Mouse (Mus musculus) cerebellum, adult 11 months (tissue): Measurements from ENCODE around the gene Fn1.
A peak's percentile ranks its signal among the peaks of the same experiment; 100 is the strongest.

Source experiments
- DNase-seq: peaks from one replicate; pipeline ENCODE4 v3.0.0; 2022

The Fn1 gene

DNA sequence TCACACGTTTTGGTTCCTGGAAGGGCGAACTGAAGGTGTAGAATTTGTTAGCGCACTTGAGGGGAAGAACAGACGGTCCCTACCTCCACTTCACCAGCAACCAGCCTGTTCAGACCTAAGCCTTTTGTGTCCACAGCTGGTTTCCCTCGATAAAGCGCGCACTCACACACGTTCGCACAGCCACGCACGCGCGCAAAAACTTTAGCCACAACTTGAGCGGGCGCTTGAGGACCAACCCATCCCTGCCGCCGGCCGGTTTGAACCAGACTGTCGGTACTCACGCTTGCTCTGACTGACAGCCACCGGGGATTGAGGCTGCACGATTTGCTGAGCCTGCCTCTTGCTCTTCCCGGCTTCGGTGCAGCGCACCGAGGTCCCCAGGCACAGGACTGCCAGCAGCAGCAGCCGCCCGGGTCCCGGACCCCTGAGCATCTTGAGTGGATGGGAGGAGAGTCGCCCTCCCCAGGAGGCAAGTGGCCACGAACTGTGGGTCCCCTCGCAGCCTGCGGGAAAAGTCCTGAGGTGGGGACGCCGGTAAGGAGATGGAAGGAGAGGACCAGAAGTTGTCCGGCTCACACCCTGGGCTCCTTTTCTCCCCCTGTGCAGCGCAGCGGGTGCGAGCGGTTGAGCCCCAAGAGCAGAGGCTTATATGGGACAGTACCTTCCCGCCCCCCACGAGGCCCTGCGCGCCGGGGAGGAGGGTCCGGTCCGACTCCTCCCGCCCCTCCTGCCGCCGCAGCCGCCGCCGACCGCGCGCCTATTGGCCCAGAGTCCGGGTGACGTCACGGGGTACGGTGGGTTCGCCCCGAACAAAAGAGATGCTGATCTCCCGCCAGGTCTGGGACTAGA, at the start of gene Fn1:
Gene Fn1, minus strand, starts transcription at position 650 of the 849 bp plus-strand sequence.
- DNase-seq, result peak; percentile 7

DNA sequence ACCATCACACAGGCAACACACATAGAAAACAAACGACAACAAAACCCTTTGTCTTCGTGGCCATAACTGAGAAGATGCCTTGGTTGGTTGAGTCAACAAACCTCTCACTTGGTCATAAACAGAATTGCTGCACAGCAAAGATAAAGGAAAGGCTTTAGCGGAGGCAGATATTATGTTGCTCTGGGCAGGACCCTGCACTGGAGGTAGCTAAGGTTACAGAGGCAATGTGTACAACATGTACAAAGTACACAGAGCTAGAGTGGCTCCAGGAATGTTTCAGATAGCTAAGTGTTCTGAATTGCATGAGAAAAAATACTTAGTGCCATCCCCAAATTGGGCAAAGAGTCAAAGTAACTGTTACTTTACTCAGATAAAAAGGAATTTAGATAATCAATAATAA, 43.1 kb upstream of the Fn1 start:
- no peak for DNase-seq

DNA sequence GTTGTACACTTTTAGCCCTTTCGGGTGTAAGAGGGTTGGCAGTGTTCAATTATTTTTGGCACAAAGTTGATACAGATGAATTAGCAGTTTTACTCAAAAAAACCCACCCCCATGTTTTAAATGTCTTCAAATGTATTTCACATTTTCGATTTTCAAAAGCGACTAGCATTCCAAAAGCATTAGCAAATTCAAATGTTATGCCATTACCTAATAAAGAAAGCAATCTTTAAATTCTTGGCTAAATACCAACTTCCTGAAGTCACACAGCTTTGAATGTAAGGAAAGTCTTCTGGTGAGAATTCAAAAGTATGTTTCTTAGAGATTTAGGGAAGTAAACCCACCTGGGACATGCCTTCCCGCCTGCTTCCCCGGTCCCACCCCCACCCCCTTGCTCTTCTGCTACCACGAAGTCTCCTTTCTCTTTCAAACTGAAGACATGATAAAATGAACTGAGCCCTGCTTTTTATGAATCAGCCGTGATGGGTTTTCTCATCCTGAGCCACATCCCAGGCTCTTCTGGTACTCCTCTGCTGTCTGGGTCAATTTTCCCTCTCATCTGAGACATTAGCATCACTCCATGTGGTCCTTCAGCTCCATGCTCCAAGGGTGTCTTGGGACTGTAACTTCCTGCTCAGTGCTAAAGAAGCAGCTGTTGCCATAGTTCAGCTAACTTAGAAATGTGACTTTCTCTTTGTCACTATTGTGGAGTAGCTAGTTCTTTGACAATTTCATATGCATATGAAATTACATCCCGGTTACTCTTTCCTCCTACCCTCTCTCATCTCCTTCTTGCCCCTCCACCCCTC, 38.7 kb upstream of the Fn1 start:
- DNase-seq, result no peak

DNA sequence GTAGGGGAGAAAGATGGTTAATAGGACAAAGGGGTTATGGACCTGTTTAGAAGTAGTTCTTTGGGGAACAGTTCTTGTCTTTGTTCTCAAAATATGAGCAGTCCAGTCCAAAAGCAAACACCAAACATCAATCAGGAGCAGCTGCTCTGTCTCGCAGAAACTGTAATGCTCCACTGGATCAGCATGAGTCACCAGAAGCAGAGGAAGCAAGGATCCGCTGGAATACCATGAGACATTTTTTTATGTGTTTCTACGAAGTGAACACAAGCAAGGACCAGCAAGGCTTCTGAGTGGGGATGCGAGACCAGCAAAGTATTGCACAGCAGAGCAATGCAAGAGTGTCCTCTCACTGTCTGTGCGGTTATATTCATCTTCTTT, 35.9 kb upstream of the Fn1 start:
- no peak for DNase-seq

DNA sequence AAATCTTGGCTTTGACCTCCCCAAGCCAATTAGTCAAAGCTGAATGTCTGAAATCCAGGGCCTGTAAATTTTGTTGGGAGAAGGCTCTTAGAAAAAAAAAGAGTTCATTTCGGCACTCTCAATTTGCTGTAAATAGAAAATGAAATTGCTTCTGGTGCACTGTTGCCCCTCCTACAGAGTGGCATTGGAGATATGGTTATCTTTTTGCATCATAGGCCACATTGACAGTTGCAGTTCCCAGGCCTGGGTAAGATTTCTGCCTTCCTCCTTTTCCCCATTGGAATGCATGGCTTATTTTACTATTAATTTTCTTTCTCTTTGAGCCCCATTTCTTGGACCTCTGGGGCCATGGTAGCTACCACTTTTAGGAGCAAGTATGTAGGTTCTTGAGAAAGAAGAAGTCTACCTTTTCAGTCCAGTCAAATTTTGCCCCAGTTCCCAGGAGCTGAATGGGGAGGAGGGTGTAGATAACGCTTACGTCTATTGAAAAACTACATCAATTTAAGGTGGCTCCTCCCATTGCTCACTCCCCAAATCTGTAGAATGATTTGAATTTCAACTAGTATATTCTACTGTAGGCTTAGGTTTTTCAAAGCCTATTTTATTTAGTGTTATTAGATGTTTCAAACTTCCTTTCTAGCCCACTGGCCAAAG, 35.4 kb upstream of the Fn1 start:
- DNase-seq, result no peak

DNA sequence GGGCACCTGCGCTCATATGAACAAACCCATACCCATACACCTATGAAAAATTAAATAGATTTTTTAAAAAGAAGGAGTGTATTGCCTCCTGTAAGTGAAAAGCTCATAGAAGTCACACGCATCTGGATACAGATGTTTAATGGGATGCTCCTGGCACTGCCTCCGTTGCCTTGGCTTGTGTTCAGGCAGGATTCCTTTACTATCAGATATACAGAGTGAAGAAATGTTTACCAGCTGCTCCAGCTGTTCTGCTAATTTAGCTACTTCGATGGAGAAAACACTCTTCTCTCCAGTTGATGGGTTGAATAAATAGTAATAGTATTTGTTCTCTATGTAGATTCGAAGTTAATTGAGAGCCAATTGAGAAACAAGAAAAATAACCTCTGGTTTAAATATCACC, 33.8 kb upstream of the Fn1 start:
- DNase-seq, result no peak

DNA sequence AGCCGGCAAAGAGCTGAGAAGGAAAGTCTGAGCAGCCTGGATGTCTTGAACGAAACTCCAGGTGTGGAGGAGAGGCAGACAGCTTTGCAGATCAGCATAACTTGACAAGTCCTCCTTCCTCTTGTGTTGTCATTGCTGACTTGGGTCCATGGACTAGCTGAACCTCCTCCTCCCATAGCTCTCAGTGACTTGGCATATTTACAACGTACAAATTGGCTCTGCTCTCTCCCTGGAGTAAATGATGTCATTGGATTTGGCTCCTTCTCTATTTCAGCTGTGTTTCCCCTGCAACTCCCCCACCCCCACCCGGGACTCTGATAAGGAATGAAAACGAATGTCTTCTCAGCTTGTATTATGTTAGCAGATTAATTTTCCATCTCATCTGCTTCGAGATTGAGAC, 30.7 kb upstream of the Fn1 start:
- no peak for DNase-seq

DNA sequence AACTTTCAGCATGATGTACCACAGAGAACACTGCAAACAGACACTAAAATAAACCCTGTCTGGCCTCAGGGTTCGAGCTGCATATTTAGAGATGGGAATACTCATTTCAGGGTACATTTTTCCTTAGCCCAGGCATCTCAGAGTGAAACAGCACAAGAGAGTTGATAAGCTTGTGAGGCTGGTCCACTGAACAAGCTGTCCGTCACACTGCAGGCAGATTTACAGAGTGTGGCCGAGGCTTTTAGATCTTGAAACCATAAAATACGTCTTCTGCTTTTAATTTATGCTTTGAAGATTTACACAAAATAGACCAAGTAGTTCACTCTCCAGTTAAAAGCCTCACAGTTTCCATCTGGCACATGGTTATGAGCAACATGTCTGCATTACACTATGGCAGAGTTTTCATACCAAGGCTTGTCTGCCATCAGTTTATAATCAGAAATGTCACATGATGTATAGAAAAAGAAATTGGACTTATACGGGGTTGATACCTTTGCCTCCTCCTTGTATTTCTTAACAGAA, 29.3 kb upstream of the Fn1 start:
- DNase-seq, result no peak

DNA sequence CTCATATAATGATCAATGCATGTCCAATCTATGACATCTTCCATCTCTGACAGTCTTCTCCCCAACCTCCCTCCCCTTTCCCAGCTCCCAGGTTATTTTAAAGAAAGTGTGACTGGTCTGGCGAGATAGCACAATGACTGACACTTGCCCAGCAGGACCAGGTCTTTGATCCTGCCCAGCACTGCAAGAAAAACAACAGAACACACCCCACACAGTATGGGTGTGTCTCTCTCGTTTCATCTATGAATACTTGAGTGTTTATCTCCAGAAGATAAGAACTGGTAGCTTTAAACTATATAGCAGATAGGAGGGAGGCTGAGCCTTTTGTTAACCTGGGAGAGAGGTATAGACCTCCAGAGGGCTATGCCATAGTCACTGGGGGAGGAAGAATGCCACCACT, 28.3 kb upstream of the Fn1 start:
- no peak for DNase-seq

DNA sequence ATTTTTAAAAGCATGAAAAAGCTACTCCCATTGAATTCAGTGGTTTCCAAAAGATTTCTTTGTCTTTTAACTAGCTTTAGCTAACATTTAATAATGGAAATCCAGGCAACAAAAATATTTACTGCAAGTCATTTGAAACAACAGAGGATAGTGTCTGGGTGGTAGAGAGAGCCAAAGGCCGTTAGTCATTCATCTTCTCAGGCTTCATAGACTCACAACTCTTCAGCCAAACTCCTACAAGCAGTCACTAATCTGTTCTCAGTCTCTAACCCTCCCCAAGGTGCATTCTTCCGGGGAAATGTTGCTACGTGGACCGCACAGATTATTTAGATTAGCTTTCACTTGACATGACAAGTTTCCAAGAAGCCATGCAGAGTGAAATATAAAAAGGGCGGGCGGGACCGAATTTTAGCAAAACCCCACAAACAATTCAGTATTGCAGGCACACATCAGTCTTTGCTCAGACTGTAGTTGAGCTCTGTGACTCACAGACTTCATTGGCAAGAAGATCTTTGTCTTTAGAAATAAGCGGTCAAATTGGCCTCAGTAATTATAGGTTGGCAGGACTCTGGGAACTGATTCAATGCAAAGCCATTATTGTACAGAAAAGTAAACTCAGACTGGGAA, 27.2 kb upstream of the Fn1 start:
- DNase-seq, result no peak

DNA sequence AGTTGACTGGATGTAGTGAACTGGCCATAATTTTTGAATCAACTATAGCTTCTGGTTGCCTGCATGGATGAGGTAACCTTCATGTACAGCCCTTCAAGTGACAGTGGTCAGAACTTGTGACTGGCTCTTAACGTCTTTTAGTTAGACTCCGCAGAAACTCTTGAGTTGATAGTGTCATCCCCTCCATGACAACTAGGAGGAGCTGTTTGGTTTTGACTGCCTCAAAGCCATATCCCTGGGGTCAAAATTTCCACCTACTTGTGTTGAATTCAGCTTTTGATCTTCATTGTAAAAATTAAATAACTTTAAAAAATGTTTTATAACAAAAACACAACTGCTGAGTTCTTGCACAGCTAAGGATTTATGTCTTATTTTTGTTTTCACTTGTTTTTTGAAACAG, 22.4 kb upstream of the Fn1 start:
- no peak for DNase-seq

DNA sequence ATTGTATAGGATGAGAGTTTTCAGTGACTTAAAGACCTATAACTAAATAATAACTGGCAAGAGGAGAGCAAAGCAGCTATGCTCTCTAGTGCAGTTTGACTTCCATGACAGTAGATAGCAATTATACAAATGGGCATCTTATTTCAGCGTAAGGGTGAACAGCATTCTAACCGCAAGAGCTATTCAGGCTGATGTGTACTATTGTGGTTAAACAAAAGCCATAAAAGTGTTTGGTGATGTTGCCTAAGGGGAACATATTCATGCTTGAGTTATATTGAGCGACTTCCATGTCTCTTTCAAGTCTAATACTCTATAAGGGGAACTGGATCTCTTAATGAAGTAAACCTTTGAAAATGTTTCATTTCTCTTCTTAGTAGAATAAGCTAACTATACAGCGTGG, 21.3 kb upstream of the Fn1 start:
- DNase-seq, result no peak

DNA sequence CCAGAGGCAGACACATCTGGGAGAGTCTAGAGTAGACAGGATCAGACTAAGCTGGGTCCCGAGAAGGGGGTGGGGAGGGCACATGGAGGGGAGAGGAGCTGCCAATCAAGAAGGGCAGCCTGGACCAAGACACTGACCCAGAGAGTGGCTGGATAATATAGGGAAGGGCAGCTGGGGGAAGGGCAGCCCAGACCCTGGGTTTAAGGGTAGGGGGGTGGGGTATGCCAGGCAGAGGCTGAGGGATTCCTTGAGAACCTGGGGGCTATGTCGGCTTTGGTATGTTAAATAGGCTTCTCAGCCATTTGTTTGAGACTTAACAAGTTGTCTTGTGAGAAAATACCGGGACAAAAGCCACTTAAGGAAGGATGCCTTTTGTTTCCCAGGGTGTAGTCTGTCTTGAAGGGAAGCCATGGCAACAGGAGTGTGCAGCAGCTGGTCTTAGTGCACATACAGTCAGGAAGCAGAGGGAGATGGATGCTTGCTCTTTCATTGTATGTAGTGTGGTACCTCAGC, 20.5 kb upstream of the Fn1 start:
- no peak for DNase-seq

DNA sequence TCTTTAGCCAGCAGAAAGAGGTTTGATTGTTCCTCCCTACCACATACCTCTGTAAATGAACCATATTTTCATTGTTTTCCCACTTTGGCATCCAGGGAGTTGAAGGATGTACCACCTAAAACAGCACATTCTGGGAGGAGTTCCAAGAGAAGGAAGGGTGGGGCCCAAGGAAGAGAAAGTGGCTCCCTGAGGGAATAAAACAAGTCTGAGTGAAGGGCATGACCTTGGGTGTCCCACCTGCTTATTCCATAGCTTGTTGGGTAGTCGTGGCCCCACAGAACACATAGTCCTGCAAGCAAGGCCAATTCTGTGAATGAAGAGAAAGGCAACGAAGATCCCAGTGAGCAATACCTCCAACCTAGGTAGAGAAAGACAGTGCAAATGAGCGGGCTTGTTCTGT, 19.3 kb upstream of the Fn1 start:
- no peak for DNase-seq

DNA sequence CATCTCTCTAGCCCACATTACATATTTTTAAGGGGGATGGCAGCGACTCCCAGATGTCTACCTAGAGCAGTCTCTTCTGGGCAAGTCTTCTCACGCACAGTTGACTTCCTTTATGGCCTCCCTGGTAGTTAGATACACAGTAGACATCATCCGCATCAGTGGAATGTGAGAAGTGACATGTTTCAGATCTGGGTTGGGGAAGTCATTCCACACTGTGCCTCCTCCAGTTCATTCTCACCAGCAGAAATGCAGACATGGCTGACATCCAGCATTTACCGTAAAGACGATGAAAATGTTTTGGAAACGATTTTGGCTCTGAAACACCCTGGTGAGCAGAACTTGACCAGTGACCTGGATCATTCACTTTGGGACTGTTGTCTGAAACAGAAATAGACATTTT, 10.2 kb upstream of the Fn1 start:
- DNase-seq, result no peak

DNA sequence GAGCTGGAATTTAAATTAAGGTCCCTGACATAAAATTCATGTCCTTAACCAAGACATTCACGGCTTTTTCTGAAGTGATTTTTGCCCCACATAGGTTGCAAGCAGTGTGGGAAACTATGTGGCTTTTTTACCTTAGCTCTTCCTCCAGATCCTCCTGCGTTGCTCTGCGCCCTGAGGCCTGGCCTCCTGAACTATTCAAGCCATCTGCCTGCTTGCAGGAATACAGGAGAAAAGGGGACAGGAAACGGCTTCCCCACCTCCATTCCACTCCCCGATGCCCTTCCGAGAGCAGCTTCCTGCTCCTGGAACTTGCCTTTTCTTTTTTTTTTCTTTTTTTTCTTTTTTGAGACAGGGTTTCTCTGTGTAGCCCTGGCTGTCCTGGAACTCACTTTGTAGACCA, 5.6 kb upstream of the Fn1 start:
- no peak for DNase-seq

DNA sequence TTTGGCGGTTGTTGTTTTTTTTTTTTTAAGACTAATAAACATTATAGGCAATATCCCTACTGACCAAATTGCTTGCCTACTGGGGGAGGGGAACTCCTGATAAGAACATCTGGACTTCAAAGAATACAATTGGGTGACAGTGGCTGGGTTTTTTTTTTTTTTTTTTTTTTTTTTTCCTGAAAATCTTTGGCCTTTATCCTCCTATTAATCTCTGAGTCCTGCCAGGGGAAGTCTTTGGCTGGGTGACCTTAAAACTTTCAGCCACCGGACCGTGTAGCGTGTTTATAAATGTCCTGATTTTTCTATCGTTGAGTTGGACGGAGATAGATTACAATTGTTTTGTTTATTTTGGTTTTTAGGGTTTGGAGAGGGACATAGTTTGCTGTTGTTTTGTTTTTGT, 3.3 kb upstream of the Fn1 start:
- DNase-seq, result no peak

DNA sequence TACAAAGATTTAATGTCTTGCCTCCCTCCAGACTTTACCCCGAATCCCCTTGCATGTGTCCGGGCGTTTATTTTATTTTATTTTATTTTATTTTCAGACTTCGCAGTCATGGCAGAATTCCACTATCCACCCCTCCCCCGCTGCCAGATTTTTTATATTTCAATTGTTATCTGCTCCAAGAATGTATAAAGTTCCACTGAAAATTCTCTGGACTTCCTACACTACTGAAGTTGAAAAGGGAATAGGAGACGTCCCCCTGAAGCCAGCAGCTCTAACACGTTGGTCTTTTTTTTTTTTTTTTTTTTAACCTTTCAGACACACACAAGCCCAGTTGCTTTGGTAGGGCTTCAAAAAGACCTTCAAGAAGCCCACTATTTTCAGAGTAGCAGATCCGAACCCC, 1.2 kb upstream of the Fn1 start:
- no peak for DNase-seq

DNA sequence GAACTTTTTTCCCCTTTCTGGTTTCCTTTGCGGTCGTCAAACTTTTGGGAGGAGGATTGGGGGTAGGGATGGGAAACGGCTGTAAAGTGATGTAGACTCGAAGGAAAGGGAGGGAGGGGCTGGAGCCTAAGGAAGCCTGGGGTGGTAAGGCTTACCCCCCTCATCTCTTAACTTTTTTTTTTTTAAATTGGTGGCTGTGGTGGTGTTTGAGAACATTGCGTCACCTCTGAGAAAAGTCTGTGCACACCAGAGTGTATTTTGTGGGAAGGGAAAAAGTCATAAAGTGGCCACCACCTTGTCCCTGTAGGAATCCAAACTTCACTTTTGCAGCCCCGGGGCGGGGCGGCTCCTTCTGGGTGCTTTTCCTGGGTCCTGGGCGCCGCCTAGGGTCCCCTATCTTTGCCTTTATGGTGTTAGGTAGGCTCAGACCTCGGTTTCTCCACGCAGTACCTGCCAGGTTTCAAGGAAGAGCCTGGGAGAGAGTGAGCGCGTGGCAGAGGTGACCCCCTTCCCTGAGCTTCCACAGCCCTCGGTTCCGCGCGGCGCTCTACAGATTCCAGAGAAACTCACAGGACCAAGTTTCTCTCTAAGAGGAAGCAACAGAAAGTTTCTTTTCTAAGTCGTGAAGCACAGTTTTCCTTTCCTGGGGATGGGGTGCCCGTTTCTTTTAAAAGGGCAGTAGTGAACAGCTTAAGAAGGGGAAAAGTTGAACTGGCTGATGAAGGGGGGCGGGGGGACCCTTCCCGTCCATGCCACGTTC, 580 bp upstream of the Fn1 start:
- DNase-seq, result no peak

DNA sequence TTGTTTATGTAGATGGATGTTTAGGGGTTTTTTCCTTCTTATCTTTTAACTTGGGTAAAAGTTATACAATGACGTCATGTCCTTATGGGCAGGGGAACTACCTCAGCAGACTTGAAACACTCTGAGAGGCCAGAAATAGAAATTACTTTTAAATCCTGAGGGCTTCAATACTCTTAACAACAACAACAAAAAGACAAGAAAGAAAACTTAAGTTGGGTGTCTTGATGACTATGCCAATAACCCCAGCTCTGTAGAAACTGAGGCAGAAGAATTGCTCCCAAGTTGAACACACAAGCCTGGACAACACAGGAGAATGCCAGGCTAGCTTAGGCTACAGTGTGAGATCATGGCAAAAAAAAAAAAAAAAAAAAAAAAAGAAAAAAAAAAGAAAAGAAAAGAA, 1.2 kb downstream of the Fn1 start:
- DNase-seq, result no peak

DNA sequence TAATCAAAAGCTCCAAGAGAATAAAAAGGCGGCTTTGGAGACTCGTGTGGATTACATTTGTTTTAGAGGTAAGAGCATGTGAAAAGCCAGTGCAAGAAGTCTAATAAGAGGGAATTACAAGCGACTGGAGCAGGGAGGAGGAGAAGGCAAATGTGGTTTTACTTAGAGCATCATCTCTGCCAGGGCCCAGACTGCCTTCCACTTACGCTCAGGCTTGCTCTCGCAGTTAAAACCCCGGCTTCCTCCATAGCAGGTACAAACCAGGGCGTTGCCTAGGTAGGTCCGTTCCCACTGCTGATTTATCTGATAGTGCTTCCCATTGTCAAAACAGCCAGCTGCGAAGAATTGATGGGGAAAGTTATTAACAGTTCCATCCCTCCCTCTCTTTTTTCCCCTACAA, 1.7 kb downstream of the Fn1 start:
- no peak for DNase-seq

DNA sequence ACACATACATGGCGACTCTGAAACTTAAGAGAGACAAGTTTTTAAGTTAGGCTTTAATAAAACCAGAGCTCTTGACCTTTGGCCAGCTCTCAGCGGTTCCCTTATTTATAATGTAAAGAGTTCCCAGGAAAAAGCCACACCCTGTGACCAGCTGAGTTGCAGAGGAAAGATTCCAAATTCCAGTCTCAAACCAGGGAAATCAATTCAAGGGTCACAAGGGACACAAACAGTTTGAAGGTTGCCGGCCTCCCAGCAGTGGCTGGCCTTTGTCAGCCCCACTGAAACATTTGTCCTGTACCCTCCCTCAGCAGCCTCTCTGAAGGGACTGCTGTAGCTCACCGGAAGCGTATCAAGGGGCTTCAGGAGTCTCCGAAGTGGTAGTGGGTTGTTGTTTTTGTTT, 2.3 kb downstream of the Fn1 start:
- DNase-seq, result no peak
